Mouse (Mus musculus): Measurements from ENCODE around the gene Efs. TPM values are rescaled to one million over a fixed set of nuclear protein-coding genes. Genes with fewer than 3 reads are reported as not detected.
"Not testable (repeated sequence)": the region's sequence is repeated elsewhere in the genome, so short reads cannot be mapped to it uniquely, and the experiment has no call there.

The Efs gene
- 15.4 and 15.6 TPM in 2 replicates for polyA plus RNA-seq (2015; fragmentation: Nextera tagmentation; extraction: Ambion mirVana)

DNA sequence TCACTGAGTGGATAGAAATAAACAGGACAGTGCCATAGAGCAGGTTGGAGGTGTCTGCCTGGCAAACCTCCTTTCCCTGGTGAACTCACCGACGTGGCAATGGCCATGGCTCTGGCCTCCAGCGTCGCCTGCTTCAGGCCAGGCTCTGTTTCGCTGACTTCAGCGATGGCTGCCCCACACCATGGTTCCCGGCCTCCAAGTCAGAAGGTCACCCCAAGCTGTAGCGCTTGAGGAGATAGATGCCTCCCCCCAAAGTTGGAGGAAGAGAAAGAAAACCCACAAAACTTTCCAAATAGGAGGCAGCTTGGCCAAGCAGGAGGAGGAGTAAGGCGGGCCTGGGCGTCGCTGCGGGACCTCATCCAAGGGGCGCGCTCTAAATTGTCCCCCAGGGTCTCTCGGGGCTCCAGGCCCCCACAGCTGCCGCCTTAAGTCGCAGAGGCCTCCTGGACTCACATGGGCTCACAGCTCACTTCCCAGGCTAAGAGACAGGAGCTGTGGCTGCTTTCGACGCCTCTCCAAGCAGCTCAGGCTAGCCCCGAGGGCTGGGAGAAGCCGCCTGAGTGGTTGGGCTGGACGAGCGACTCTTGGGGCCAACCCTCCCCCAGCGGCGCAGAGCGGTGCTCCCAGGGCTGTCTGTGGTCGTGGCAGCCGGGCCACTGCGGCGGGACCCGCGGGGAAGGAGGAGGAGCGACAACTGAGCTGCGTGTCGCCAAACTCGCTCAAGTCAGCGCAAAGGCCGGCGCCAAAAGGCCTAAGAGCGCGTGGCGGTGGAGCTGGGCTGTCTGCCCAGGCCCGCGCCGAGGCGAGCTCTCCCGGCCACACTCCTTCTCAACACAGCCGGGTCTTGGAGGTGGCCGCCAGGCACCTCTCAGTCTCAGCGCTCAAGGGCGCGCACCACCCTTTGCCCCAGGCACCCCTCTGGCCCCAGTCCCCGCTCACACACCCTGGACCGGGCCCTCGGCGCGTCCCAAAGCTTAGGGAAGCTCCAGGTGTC lies at the start of gene Efs:
Efs (minus strand) TSS at position 778 of the 994 bp plus-strand sequence.
- Histone ChIP-seq H3K27ac (peak within 1 kb of the TSS; percentile 90), H3K9ac (peak within 1 kb of the TSS; percentile 87), H3K4me3 (peak within 1 kb of the TSS; percentile 58), H3K9me3 (peaks cover 10% of the 10 kb centered on the region), H3K27me3 (peaks cover 7% of the 10 kb centered on the region; the same call in 1 of the 2 replicates), H3K36me3 (peaks cover 16% of the 10 kb centered on the region), H3K4me2 (peak within 1 kb of the TSS; percentile 94), H3K4me1 (replicated peaks) (peaks cover 43% of the 10 kb centered on the region)
- 1% methylated on average over 51 of the region's 57 CpGs for WGBS
- peak; percentile 76 for ATAC-seq (ENCODE audit: low FRiP score)

DNA sequence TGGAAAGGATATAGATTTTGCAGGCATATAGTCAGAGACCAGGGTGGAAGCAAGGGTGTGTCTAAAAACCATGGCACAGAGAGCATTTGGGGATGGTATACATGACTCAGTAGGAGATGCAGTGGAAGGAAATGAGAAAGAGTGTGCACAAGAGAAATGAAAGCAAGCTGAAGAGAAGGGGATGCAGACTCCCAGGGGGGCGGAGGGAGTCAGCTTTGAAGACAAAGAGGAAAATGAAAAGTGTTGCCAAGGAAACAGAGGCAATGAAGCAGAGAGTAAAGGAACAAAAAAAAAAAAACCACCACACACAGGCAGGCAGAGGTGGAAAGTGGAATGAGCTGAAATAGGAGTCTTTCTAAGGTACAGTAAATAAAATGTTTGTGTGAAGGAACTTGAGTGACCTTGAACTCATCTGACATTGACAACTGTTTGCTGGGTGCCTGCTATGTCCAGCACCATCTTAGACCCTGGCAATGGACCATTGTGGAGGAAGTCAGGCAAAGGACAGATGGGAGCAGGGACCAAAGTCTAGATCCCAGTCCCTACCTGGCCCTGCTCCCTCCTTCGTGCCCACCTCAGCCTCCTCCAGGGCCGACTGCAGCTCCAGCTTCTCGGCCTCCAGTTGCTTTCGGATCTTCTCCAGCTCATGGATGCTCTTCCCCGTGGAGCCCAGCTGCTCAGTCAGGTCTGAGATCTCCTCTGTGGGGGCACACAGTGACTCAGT lies 48.3 kb upstream of the Efs start:
- WGBS = 68% methylated on average over 6 of the region's 6 CpGs

DNA sequence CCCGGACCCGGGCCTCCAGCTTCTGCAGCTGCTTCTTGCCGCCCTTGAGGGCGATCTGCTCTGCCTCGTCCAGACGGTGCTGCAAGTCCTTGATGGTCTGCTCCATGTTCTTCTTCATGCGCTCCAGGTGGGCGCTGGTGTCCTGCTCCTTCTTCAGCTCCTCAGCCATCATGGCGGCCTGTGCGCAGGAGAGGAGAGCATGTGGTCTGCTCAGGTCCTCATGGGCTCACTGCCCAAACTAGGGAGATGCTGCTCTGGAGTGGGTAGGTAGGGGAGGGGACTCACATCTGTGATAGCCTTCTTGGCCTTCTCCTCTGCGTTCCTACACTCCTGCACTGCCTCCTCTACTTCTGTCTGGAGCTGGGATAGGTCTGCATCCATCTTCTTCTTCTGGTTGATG lies 46.9 kb upstream of the Efs start:
- H3K4me2 ChIP-seq; H3K4me3 ChIP-seq; ATAC-seq (ENCODE audit: low FRiP score); H3K9me3 ChIP-seq; H3K36me3 ChIP-seq; H3K9ac ChIP-seq; H3K27me3 ChIP-seq: not testable (repeated sequence)
- WGBS = 94% methylated on average over 11 of the region's 11 CpGs
- peak overlapping the region; percentile 30; the same call in 1 of the 2 replicates for H3K27ac ChIP-seq
- peaks cover 17% of the 10 kb centered on the region for H3K4me1 ChIP-seq (replicated peaks)

More for the DNA sequence above, 48.3 kb upstream of the Efs start:
- peaks cover 17% of the 10 kb centered on the region for H3K4me1 ChIP-seq (replicated peaks)
- H3K36me3 ChIP-seq = no peaks in the 10 kb centered on the region
- no peak overlapping the region for H3K4me3 ChIP-seq
- H3K27me3 ChIP-seq = 0 out of 2 replicates have a peak, but pooled peaks cover 5% of the 10 kb centered on the region
- H3K4me2 ChIP-seq = no peak overlapping the region
- peak overlapping the region; percentile 89 for H3K27ac ChIP-seq
- no peaks in the 10 kb centered on the region for H3K9me3 ChIP-seq
- no peak overlapping the region for H3K9ac ChIP-seq
- ATAC-seq (ENCODE audit: low FRiP score) = peak; percentile 65

DNA sequence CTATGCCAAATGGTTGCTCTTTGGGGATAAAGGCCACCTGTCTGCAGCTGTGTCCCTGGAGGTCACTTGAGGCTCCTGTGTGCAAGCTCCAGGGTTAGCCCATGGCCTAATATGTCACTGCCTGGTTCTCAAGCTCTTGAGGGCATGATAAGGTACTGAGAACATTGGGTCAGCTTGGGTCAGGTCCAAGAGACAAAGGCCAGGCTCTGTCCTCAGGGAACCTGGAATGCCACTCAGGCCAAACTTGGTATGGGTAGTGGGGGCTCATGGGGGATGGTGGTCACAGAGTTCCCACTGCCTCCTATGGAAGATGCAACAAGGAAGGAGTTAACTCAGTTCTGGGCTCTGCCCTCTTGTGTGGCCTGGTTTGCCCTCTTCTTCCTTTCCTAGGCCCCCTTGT lies 42.4 kb upstream of the Efs start:
- H3K27me3 ChIP-seq = 0 out of 2 replicates have a peak, but pooled peaks cover 10% of the 10 kb centered on the region
- no peaks in the 10 kb centered on the region for H3K9me3 ChIP-seq
- H3K4me3 ChIP-seq = no peak overlapping the region
- H3K4me2 ChIP-seq = no peak overlapping the region
- no peak overlapping the region for H3K9ac ChIP-seq
- no peak for ATAC-seq (ENCODE audit: low FRiP score)
- no peak overlapping the region for H3K27ac ChIP-seq
- H3K4me1 ChIP-seq (replicated peaks) = peaks cover 3% of the 10 kb centered on the region
- no peaks in the 10 kb centered on the region for H3K36me3 ChIP-seq

DNA sequence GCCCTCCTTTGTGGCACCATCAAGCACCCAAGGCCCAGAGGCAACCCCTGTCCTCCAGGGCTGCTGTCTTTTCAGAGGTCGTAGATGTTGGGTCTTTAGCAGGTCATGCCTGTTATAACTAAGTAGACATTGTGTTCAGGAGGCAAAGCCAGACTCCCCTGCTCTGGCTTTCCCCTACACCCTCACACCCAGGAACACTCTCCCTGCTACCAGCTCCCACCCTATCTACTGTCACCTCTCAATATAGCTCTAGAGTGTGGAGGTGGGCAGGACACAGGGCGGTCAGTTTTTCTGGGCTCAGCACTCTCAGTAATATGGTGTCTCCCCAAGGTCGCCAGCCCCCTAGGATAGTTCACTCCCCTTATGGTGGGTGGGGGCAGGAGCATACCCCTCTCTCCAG lies 41.9 kb upstream of the Efs start:
- no peaks in the 10 kb centered on the region for H3K4me1 ChIP-seq (replicated peaks)
- no peak for ATAC-seq (ENCODE audit: low FRiP score)
- no peak overlapping the region for H3K9ac ChIP-seq
- no peaks in the 10 kb centered on the region for H3K36me3 ChIP-seq
- H3K27ac ChIP-seq = no peak overlapping the region
- WGBS = 90% methylated on average over 3 of the region's 3 CpGs
- H3K4me3 ChIP-seq = no peak overlapping the region
- no peaks in the 10 kb centered on the region for H3K9me3 ChIP-seq
- H3K4me2 ChIP-seq = no peak overlapping the region
- 0 out of 2 replicates have a peak, but pooled peaks cover 10% of the 10 kb centered on the region for H3K27me3 ChIP-seq

DNA sequence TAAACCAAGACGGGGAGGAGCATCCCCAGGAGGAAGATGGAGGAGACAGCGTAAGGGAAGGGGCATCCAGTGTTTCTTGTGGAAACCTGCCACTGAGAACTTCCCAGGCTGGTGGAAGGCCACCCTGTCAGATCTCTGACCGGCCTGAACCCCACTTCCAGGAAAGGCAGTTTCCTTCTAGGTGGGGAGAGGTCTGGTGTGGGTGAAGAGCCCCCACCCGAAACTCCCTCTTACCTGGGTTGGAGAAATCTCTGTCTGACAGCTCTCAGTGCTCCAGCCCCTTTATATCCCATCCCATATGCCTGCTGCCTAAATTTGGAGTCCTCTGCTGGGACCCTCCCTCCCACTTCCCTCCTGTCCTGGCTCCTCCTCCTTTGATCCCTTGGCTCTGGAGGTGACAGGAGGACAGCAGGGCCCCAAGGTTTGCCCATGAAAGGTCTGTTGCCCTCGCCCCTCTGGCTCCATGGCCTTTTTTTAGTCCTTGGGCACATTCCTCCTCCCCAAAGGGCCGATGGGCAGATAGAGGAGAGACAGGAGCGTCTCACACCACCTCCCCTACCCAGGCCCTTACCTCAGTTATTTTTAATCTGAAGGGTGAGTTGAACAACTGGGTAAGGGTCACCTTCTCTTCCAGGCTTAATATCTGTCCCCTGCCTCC lies 40.5 kb upstream of the Efs start, which contains the start of gene Myh6:
Myh6 (minus strand) TSS at position 608 of the 658 bp plus-strand sequence.
- Histone ChIP-seq H3K9ac (no peak within 1 kb of the TSS), H3K9me3 (no peaks in the 10 kb centered on the region), H3K4me3 (no peak within 1 kb of the TSS), H3K27me3 (0 out of 2 replicates have a peak, but pooled peaks cover 10% of the 10 kb centered on the region), H3K4me1 (replicated peaks) (no peaks in the 10 kb centered on the region), H3K4me2 (no peak within 1 kb of the TSS), H3K27ac (no peak within 1 kb of the TSS), H3K36me3 (no peaks in the 10 kb centered on the region)
- no peak for ATAC-seq (ENCODE audit: low FRiP score)
- WGBS = 87% methylated on average over 7 of the region's 7 CpGs

DNA sequence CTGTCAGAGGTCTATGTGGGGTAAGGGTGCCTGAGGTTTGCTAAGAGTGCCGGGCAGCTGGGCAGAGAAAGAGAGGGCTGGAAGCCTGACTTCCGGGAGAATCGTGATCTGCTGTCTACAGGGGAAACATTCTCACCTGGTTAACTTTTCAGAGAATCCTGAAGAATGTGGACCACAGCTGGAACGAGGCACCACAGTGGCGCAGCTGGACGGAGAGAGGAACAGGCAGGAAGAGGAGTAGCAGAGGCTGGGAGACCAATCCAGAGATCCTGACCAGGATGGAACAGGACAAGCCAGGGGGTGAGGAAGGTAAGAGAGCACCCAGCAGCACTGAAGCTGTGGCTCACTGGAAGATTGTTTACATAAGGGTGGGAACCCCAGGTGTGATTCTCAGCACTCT lies 39.7 kb upstream of the Efs start:
- H3K9me3 ChIP-seq = no peaks in the 10 kb centered on the region
- no peak for ATAC-seq (ENCODE audit: low FRiP score)
- 83% methylated on average over 6 of the region's 6 CpGs for WGBS
- H3K4me2 ChIP-seq = no peak overlapping the region
- H3K27ac ChIP-seq = no peak overlapping the region
- no peaks in the 10 kb centered on the region for H3K36me3 ChIP-seq
- no peak overlapping the region for H3K4me3 ChIP-seq
- 0 out of 2 replicates have a peak, but pooled peaks cover 10% of the 10 kb centered on the region for H3K27me3 ChIP-seq
- no peaks in the 10 kb centered on the region for H3K4me1 ChIP-seq (replicated peaks)
- H3K9ac ChIP-seq = no peak overlapping the region

DNA sequence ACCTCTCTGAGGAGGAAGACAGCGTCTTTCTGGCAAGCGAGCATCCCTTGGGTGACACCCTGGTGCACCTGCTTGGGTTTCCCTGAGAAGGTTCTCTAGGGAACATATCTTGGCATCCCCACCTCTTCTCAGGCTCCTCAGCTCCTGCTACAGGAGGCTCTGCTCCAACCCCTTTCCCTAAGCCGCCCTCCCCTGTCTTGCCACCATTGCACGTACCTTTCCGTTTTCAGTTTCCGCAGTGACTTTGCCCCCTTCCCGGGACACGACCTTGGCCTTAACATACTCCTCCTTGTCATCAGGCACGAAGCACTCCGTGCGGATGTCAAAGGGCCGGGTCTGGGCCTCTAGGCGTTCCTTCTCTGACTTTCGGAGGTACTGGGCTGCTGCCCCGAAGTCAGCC lies 39.1 kb upstream of the Efs start:
- no peak for ATAC-seq (ENCODE audit: low FRiP score)
- no peak overlapping the region for H3K4me2 ChIP-seq
- WGBS = 80% methylated on average over 15 of the region's 15 CpGs
- no peaks in the 10 kb centered on the region for H3K36me3 ChIP-seq
- no peaks in the 10 kb centered on the region for H3K4me1 ChIP-seq (replicated peaks)
- no peak overlapping the region for H3K4me3 ChIP-seq
- H3K27ac ChIP-seq = no peak overlapping the region
- H3K9ac ChIP-seq = no peak overlapping the region
- H3K9me3 ChIP-seq = no peaks in the 10 kb centered on the region
- 0 out of 2 replicates have a peak, but pooled peaks cover 10% of the 10 kb centered on the region for H3K27me3 ChIP-seq

DNA sequence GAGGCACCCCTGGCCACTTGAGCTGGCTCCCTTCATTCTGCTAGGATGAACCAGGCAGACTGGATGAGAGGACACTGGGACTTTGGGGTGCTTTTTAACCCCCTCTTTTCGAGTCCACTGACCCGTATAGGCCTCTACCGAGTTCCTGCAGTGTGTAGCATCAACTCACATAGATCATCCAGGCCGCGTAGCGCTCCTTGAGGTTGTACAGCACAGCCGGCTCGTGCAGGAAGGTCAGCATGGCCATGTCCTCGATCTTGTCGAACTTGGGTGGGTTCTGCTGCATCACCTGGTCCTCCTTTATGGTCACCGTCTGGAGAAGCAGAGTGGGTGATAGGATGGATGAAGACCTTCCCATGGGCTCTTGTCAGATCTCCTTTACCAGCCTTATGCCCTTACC lies 37.8 kb upstream of the Efs start:
- Histone ChIP-seq H3K27me3 (0 out of 2 replicates have a peak, but pooled peaks cover 10% of the 10 kb centered on the region), H3K27ac (no peak overlapping the region), H3K4me1 (replicated peaks) (no peaks in the 10 kb centered on the region), H3K9me3 (no peaks in the 10 kb centered on the region), H3K9ac (no peak overlapping the region), H3K4me3 (no peak overlapping the region), H3K4me2 (no peak overlapping the region), H3K36me3 (no peaks in the 10 kb centered on the region)
- ATAC-seq (ENCODE audit: low FRiP score) = no peak
- WGBS = 90% methylated on average over 11 of the region's 11 CpGs

DNA sequence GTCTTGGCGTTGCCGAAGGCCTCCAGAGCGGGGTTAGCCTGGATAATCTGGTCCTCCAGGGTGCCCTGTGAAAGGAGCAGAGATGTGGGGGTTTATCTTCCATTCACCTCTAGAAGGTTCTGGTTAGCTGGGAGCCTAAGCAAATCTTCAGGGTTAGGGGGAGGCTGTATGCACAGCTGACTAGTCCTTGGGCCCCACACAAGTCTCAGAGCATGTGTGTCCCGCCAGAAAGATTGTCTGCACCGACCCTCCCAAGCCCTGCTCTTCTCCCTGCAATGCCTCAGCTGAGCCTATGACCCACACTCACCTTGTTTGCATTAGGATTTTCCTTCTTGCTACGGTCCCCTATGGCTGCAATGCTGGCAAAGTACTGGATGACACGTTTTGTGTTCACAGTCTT lies 36.8 kb upstream of the Efs start:
- Histone ChIP-seq H3K4me2 (no peak overlapping the region), H3K9ac (no peak overlapping the region), H3K4me3 (no peak overlapping the region), H3K4me1 (replicated peaks) (no peaks in the 10 kb centered on the region), H3K27me3 (0 out of 2 replicates have a peak, but pooled peaks cover 10% of the 10 kb centered on the region), H3K36me3 (no peaks in the 10 kb centered on the region), H3K9me3 (no peaks in the 10 kb centered on the region), H3K27ac (no peak overlapping the region)
- no peak for ATAC-seq (ENCODE audit: low FRiP score)
- 89% methylated on average over 7 of the region's 7 CpGs for WGBS

DNA sequence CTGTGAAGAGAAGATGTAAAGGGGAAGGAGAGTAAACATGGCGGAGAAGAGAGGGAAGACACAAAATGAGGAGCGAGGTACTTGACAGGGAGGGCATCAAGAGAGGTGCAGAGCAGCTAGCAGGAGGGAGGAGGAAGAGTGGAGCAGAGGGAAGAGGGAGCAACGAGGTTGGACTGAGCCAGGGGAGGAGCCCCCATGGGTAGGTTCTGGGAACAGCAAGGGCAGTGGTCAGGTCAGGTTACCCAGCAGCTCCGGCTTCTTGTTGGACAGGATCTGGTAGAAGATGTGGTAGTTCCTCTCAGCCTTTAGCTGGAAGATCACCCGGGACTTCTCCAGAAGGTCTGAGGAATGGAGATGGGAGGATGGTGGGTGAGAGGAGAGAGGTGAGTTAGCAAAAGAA lies 35.6 kb upstream of the Efs start:
- Histone ChIP-seq H3K9me3 (no peaks in the 10 kb centered on the region), H3K4me1 (replicated peaks) (no peaks in the 10 kb centered on the region), H3K9ac (no peak overlapping the region), H3K27ac (no peak overlapping the region), H3K4me2 (no peak overlapping the region), H3K27me3 (0 out of 2 replicates have a peak, but pooled peaks cover 3% of the 10 kb centered on the region), H3K4me3 (no peak overlapping the region), H3K36me3 (no peaks in the 10 kb centered on the region)
- ATAC-seq (ENCODE audit: low FRiP score) = no peak
- WGBS = 81% methylated on average over 5 of the region's 5 CpGs

DNA sequence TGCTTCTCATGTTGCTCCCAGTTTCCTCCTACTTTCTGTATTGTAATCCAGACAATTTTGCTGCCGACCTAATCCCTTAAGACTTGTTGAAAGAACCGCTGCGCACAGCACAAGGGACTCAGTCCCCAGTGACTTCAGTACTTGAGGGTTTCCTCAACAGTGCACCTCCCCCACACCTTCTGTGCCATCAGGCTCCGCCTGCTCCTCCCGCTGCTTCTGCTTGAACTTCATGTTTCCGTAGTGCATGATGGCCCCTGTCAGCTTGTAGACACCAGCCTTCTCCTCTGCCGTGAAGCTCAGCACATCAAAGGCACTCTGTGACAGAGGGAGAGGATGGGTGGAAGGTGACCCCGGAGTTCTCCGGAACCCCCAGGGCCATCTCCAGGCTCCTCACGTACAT lies 34.8 kb upstream of the Efs start:
- Histone ChIP-seq H3K9me3 (no peaks in the 10 kb centered on the region), H3K9ac (no peak overlapping the region), H3K4me1 (replicated peaks) (no peaks in the 10 kb centered on the region), H3K36me3 (no peaks in the 10 kb centered on the region), H3K4me2 (no peak overlapping the region), H3K27ac (no peak overlapping the region), H3K4me3 (no peak overlapping the region), H3K27me3 (0 out of 2 replicates have a peak, but pooled peaks cover 3% of the 10 kb centered on the region)
- no peak for ATAC-seq (ENCODE audit: low FRiP score)
- 75% methylated on average over 10 of the region's 10 CpGs for WGBS
